Mouse (Mus musculus) cerebral cortex, adult 2 months (tissue): Measurements from ENCODE around the gene B230217C12Rik.

Source experiments
- WGBS: fragments of 180-500 bp; shearing (Covaris S2); methylation state at CpG from one replicate; pipeline ENCODE4 v1.1.7; 2018; 5-methylcytosine and 5-hydroxymethylcytosine counted together

B230217C12Rik gene

DNA sequence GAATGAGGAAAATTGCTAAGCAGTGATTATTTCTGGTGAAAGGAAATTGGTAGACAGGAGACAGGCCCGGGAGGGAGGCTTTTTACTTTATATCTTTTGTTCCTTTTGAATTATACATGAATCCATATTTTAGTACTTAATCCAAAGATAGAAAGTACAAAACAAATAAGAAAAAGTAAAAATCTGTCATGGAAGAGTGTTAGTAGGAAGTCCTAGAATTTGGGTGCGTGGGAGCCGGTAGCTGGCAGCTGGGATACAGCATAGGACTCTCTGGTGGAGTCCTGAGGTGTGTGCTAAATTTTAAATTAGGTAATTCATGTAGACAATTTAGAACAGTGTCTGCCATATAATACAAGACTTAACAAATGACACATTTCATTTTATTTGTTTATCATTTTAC, 27.0 kb downstream of the B230217C12Rik start:
- 48% methylated on average over 3 of the region's 3 CpGs for WGBS

DNA sequence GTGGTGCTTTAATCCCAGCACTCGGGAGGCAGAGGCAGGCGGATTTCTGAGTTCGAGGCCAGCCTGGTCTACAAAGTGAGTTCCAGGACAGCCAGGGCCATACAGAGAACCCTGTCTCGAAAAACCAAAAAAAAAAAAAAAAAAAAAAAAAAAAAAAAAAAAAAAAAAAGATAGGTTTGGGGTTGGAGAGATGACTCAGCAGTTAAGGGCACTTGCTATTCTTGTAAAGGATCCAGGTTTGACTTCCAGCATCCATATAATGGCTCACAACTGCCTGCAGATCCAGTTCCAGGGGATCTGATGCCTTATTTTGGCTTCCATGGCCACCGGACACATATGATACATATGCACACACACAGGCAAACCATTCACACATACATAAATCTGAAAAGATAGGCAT, 31.8 kb downstream of the B230217C12Rik start:
- 78% methylated on average over 5 of the region's 5 CpGs for WGBS

DNA sequence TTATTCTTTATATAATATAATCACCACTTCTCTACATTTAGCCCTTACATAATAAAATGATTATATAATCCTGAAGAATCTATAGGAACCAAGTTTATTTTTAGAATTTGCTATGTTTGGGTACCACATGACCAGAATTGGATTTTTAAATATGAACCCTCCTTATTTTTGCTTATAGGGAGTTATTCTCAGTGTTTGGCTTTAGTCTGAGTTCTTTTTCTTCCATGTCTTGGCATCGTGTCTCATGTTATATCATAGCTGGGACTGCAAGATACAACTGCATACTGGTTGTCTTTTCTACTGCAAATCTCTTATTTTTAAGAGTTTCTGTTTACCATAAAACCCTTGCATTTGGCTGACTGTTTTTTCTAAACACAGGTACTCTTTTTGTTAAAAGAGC, 33.8 kb downstream of the B230217C12Rik start:
- WGBS, result 33% methylated on average over 1 of the region's 1 CpGs

DNA sequence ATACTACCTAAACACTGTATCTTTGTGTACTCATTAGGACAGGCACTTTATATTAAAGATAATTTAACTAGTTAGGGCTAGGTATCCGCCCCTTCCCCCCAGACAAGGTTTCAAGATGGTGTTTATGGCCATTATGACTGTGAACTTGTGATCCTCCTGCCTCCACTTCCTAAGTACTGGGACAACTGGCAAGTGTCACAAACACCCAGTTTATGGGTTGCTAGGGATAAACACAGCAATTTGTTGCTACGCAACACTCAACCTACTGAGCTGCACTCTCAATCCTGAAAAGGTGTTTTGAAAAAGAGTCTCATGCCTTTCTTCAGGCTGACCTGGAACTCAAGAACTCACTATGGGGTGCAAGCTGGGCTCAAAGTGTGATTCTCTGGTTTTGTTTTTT, 36.8 kb downstream of the B230217C12Rik start:
- 89% methylated on average over 2 of the region's 2 CpGs for WGBS

DNA sequence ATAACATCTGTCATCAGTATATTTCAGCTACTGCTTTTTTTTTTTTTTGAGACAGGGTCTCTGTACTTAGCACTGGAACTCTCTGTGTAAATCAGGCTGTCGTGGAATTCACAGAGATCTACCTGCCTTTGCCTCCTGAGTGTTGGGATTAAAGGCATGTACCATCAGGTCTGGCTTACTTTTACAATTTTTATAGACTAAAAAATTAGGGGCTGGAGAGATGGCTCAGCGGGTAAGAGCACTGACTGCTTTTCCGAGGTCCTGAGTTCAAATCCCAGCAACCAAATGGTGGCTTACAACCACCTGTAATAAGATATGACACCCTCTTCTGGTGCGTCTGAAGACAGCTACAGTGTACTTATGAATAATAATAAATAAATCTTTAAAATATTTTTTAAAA, 39.8 kb downstream of the B230217C12Rik start:
- 93% methylated on average over 4 of the region's 4 CpGs for WGBS

DNA sequence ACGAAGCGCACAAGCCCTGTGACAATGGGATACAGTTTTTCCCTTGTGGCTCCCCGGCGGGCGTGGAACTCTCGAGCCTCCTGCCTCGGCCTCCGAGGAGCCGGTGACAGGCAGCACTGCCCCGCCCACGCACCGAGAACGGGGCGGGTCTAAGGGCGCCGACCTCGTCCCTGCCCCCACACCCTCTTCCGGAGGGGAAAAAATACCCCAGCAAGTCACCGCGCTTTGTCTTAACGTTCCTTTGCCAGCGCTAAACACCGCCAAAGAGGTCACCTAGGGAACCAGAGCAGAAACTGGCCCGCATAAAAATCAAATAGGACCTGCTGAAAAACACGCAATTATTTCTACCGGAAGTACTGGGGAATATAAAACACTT, 43.0 kb downstream of the B230217C12Rik start:
- WGBS, result 3% methylated on average over 26 of the region's 26 CpGs

DNA sequence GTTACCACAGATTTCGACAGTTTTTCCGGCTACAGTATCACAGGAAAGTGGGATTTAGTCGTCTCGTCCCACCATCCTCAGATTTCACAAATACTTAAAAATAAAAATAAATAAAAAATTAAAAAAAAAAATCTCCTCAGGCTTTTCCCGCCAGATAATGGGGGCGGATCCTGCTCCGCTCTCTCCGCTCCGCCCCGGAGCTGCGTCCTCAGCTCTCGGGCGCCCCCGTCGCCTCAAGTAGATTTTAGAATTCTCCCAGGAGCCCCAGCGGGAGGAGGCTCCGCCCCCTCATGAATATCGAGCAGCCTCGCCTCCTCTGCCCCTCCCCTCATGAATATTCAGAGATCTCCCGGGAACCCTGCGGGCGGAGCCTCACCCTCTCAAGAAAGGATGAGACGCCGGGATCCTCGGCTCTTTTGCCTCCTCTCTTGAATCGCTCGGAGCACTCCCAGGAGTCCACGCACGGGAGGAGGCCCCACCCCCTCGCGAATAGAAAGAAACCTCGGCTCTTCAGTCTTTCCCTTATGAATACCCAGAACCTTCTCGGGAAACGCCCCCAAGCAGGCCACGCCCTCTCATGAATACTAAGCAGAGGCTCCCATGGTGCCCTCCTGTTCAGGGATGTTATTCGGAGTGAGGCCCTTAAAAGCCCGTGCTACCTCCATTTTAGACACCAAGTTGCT, 43.5 kb downstream of the B230217C12Rik start, which contains the start of gene Fbxo47:
Gene Fbxo47 (minus strand): TSS at position 237 of the 683 bp plus-strand sequence.
- WGBS, result under 1% methylated on average over 37 of the region's 37 CpGs

DNA sequence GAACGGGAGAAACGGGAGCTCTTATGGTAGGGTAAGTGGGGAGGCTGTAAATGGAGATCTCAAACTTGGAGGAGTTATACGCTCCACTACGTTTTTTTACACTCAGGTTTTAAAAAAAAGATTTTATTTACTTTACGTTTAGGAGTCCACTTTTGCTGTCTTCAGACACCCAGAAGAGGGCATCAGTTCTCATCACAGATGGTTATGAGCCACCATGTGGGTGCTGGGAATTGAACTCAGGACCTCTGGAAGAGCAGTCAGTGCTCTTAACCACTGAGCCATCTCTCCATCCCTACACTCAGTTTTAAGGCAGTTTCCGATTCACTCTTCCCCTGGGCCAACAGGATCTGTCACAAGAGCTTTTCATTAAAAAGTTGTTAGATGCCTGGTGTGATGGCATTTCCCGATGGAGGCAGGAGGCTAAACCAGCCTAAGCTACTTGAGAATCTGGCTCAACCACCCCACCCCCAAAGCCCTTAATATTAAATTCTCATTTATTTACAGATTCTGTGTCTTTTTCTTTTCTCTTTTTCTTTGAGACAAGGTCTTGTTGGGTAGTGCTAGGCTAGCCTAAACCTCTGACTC, 44.1 kb downstream of the B230217C12Rik start:
- 23% methylated on average over 7 of the region's 7 CpGs for WGBS

DNA sequence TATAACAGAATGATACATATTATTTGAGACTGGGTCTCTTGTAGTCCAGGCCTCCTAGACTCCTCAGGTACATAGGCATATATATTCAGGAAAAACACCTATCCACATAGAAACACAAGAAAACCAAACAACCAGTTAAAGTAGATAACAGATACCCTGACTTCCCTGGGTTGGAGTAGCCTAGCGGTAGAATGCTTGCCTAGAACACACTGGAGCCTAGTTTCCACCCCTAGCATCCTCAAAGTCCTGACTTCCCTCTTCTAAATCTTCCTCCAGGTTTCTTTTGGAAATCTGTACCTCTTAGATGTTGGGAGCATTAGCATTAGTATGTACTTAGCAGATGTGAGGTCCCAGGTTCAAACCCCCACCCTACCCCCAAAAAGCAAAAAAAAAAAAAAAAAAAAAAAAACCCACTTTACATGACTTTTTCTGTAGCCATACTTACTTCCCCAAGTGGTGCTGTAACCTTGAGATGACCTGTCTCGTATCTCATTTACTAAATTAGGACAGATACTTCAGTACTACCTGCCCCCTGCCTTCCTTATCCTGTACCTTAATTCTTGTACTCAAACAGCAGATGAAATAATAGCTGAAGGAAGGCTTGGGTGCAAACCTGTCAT, 44.8 kb downstream of the B230217C12Rik start:
- 93% methylated on average over 2 of the region's 2 CpGs for WGBS

DNA sequence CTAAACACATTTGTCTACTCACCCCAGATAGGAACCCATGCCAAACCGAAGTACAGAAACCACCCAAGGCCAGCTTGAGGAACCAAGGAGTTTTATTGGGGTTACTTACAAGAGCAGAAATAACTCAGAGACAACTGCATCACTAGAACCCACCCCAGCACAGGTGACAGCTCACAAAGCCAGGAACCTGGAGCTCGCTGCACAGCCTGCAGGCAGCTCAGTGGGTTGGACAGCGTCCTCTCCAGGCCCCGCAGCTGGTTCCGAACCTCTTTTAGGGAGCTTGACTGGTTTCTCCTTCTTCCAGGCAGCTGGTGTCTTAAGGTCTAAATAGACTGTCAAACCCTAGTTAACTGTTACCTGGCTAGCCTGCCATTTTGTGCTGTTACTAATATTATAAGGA, 51.2 kb downstream of the B230217C12Rik start:
- WGBS, result 86% methylated on average over 5 of the region's 5 CpGs
